Mouse (Mus musculus): Measurements from ENCODE around the gene Sdk1. TPM values are rescaled to one million over a fixed set of nuclear protein-coding genes. Genes with fewer than 3 reads are reported as not detected.

The Sdk1 gene
- total and polyA plus RNA-seq, 3 experiments, result 0.04 to 0.87 TPM; not detected in 1

DNA sequence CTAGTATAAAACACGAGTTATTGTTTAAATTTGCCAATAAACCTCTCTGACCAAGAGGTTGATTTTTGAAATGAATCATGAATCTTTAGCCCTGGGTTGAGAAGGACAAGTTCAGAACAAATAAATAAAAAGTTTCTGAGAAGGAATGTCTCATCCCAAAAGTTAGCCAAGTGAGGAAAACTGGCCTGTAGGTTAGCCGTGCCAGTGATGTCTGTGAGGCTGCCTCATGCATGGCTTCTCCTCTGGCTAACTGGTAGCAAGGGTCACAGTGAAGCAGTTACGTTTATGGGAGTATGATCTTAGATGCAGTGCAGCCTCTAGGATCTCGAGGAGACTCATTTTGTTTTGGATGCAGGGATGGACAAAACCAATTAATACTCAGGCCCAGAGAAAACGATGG lies 149.9 kb downstream of the Sdk1 start:
- no peak for TF ChIP-seq PAX5 (IDR thresholded peaks at IDR 0.05; ENCODE audit: low read length)
- no peak for TF ChIP-seq IRF4 (IDR thresholded peaks at IDR 0.05; ENCODE audit: low read depth, low read length)
- TF ChIP-seq ETS1 (conservative IDR thresholded peaks at IDR 0.05; ENCODE audit: low read depth, low read length), result no peak
- TF ChIP-seq RAD21 (IDR thresholded peaks at IDR 0.05; ENCODE audit: low read depth, low read length), result no peak
- dilution Hi-C loops (cut with MboI; ENCODE audit: extremely low pct_ligation_motif_present, extremely low pct_unique_long_range_greater_than_20kb, low sequenced_read_pairs), result no loop called here
- Histone ChIP-seq H3K9ac (ENCODE audit: insufficient read depth, low read depth) (no peak overlapping the region), H3K4me1 (ENCODE audit: control insufficient read depth in 1 of 2, insufficient read depth in 2 of 2) (peaks cover 0 to 7% of the 10 kb centered on the region in 2 experiments; a peak in 3 of 4 replicates), H3K4me3 (replicated peaks in 1 of 3; ENCODE audit: low read depth in 2 of 3, low read length in 2 of 3, poor library complexity in 1 of 3) (no peak overlapping the region), H3K36me3 (replicated peaks in 1 of 2; ENCODE audit: control insufficient read depth in 1 of 2, insufficient read depth in 1 of 2, low read length in 1 of 2) (no peaks in the 10 kb centered on the region), H3K27me3 (replicated peaks) (no peaks in the 10 kb centered on the region), H3K9me3 (replicated peaks; ENCODE audit: low read length) (no peaks in the 10 kb centered on the region), H3K79me2 (replicated peaks; ENCODE audit: control insufficient read depth, extremely low read depth, insufficient read depth, poor library complexity, severe bottlenecking) (no peaks in the 10 kb centered on the region), H3K4me2 (ENCODE audit: insufficient read depth, low read depth, poor library complexity, severe bottlenecking) (no peak overlapping the region), H3K27ac (ENCODE audit: insufficient read depth, low read depth) (no peak overlapping the region)
- DNase-seq (ENCODE audit: extremely low read depth), result no peak
- in situ Hi-C loops (cut with MboI; ENCODE audit: low pct_ligation_motif_present, low pct_unique_long_range_greater_than_20kb, low sequenced_read_pairs), result no loop called here

DNA sequence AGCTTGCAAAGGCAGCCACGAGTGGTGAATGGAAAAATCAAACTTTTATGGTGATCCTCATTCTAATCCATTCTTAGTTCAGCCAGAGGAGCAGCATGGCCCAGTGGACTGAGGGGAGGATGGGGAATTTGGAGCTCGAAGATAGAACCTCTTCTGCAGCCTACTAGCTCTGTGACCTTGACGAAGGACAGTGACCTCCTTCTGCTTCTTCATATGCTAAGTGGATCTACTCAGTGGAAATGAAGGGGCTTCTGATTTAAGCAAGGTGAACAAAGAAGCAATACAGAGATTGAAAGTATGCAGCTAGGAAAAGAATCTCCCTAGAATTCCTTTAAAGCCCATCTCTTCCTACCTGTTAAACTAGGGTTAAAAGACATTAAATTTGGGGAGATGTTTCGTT lies 152.6 kb downstream of the Sdk1 start:
- H3K4me1 ChIP-seq (ENCODE audit: control insufficient read depth in 1 of 2, insufficient read depth in 2 of 2), result no peaks in the 10 kb centered on the region; a peak in 1 of 4 replicates
- H3K9ac ChIP-seq (ENCODE audit: insufficient read depth, low read depth), result no peak overlapping the region
- DNase-seq (ENCODE audit: extremely low read depth), result no peak
- in situ Hi-C loops (cut with MboI; ENCODE audit: low pct_ligation_motif_present, low pct_unique_long_range_greater_than_20kb, low sequenced_read_pairs), result no loop called here
- no peaks in the 10 kb centered on the region for H3K27me3 ChIP-seq (replicated peaks)
- no peaks in the 10 kb centered on the region for H3K36me3 ChIP-seq (replicated peaks in 1 of 2; ENCODE audit: control insufficient read depth in 1 of 2, insufficient read depth in 1 of 2, low read length in 1 of 2)
- H3K9me3 ChIP-seq (replicated peaks; ENCODE audit: low read length), result no peaks in the 10 kb centered on the region
- H3K79me2 ChIP-seq (replicated peaks; ENCODE audit: control insufficient read depth, extremely low read depth, insufficient read depth, poor library complexity, severe bottlenecking), result no peaks in the 10 kb centered on the region
- no peak overlapping the region for H3K4me3 ChIP-seq (replicated peaks in 1 of 3; ENCODE audit: low read depth in 2 of 3, low read length in 2 of 3, poor library complexity in 1 of 3)
- dilution Hi-C loops (cut with MboI; ENCODE audit: extremely low pct_ligation_motif_present, extremely low pct_unique_long_range_greater_than_20kb, low sequenced_read_pairs), result no loop called here
- no peak overlapping the region for H3K27ac ChIP-seq (ENCODE audit: insufficient read depth, low read depth)
- TF ChIP-seq ELF1 (IDR thresholded peaks at IDR 0.05; ENCODE audit: low read depth, low read length) (no peak), MYC (IDR thresholded peaks at IDR 0.05; ENCODE audit: low read depth, low read length) (no peak), POLR2AphosphoS2 (IDR thresholded peaks at IDR 0.05; ENCODE audit: low read depth, low read length) (no peak), GABPA (IDR thresholded peaks at IDR 0.05; ENCODE audit: insufficient replicate concordance, low read depth, low read length) (no peak), MAZ (IDR thresholded peaks at IDR 0.05; ENCODE audit: low read depth, low read length) (no peak), TBP (conservative IDR thresholded peaks at IDR 0.05; ENCODE audit: low read depth, low read length) (no peak), JUN (IDR thresholded peaks at IDR 0.05; ENCODE audit: insufficient read depth, low read depth, low read length) (no peak), RAD21 (IDR thresholded peaks at IDR 0.05; ENCODE audit: low read depth, low read length) (no peak), BHLHE40 (IDR thresholded peaks at IDR 0.05; ENCODE audit: low read depth, low read length) (no peak), IRF4 (IDR thresholded peaks at IDR 0.05; ENCODE audit: low read depth, low read length) (no peak), MAX (IDR thresholded peaks at IDR 0.05; ENCODE audit: low read length) (no peak), E2F4 (IDR thresholded peaks at IDR 0.05; ENCODE audit: insufficient replicate concordance, low read depth, low read length) (no peak), ETS1 (conservative IDR thresholded peaks at IDR 0.05; ENCODE audit: low read depth, low read length) (no peak), POLR2A (IDR thresholded peaks at IDR 0.05; ENCODE audit: low read depth, low read length) (no peak), USF1 (IDR thresholded peaks at IDR 0.05; ENCODE audit: low read depth, low read length) (no peak), MAFK (IDR thresholded peaks at IDR 0.05; ENCODE audit: insufficient replicate concordance, low read length) (no peak), TCF12 (IDR thresholded peaks at IDR 0.05; ENCODE audit: low read depth, low read length) (no peak), USF2 (conservative IDR thresholded peaks at IDR 0.05; ENCODE audit: low read depth, low read length) (no peak)
- no peak overlapping the region for H3K4me2 ChIP-seq (ENCODE audit: insufficient read depth, low read depth, poor library complexity, severe bottlenecking)

Data from CH12.LX (cell line).